Mouse (Mus musculus): ENCODE measurements around the gene Vmn2r76.
"Not testable (repeated sequence)": the region's sequence is repeated elsewhere in the genome, so short reads cannot be mapped to it uniquely, and the experiment has no call there.

Vmn2r76 gene

DNA sequence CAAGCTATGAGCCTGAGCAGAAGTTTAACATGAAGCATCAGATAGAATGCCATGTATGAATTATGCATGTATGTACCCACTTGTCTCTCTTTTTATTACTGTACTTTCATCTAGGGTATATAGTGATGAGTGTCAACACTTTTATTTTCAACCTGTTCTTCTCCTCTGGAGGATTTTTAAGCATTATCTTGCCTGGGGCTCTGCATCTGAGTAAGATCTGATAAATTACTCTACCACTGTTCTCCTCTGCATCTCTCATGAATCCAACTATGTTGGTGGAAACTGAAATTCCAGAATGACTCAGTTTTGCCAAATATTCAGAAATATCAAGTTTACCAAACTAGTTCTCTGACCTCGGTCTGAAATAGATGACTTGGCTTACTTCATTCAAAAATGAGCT lies at the start of gene Vmn2r76:
Vmn2r76 (minus strand) TSS at position 101 of the 400 bp plus-strand sequence.
- DNase-seq: no peak

DNA sequence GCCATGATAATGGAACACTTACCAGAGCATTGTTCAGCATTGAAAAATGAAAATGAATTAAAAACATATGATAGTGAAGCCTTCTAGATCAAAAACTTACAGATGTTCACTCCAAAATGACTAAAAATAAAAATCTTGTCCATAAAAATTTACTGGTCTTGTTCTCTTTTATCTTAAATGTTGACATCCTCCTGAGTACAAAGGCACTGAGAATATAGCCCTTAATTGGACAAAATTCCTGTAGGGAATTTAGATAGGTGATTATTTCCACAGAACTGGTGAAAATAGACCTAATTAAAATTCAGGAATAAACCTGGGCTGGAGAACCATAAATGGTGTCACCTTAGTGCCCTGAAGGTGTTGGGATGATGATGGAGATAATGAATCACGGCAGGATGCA lies 31.0 kb upstream of the Vmn2r76 start, which contains the start of gene Olfr310:
Olfr310 (minus strand) TSS at position 101 of the 400 bp plus-strand sequence.
- no peak for DNase-seq

DNA sequence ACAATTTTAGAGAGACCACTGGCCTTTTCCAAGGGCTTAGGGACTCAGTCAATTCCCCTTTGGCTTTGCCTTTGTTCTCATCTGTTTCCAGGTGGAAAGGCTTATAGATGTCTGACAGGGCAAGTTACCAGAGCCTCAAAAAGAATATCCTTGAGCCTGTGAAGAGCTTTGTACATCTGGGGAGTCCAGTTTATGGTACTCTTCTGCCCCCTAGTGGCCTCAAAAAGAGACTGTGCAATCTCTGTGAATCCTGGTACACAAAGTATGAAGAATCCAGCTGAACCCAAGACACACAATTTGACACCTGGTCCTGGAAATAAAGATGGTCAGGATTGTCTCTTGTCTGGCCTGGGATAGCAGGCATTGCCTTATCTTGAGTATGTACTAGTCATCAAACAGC lies 34.8 kb downstream of the Vmn2r76 start:
- DNase-seq: no peak

DNA sequence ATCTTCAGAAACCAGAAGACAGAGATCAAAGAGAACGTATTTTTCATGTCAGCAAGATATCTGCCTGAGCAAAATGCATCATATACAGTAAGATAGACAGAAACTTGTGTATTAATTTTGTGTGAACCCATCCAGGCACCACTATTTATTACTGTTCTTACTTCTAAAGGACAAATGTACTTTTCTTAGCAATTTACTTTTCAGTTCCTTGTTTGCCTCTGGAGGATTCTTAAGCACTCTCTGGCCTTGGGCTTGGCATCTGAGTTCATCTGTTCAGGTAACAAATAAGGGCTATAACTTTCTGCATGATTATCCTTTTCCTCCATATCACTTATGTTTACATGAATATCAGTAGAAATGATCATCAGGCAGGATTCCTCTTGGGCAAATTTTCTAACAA lies 74.4 kb downstream of the Vmn2r76 start, which contains the start of gene Vmn2r75:
Vmn2r75 (minus strand) TSS at position 101 of the 400 bp plus-strand sequence.
- not testable (repeated sequence) for DNase-seq
